Mouse (Mus musculus): ENCODE measurements around the gene Grik5. TPM values are rescaled to one million over a fixed set of nuclear protein-coding genes. Genes with fewer than 3 reads are reported as not detected.
"Not testable (repeated sequence)": the region's sequence is repeated elsewhere in the genome, so short reads cannot be mapped to it uniquely, and the experiment has no call there.

Grik5 gene
- polyA plus RNA-seq, 1 experiment from 2014 or later: 9.7 TPM

- no peaks in the 10 kb centered on the region for H3K27me3 ChIP-seq (ENCODE audit: control insufficient read depth, insufficient read depth, low read length)
These were observed 13.3 kb downstream of the Grik5 start for GRCm38 (mm10) chr7:25058836-25059235.

GRCm38 (mm10) chr7:25058394-25058793, 13.8 kb downstream of the Grik5 start:
- 88% methylated on average over 8 of the region's 8 CpGs for WGBS
- no peak overlapping the region for H3K9ac ChIP-seq (ENCODE audit: low read length)
- no peak overlapping the region for H3K4me2 ChIP-seq (ENCODE audit: low read depth, severe bottlenecking)
- DNase-seq (ENCODE audit: low spot score): no peak
- no peak overlapping the region for H3K27ac ChIP-seq (replicated peaks; ENCODE audit: low read depth, low read length)
- H3K36me3 ChIP-seq (ENCODE audit: control insufficient read depth, insufficient read depth, low read length): peaks cover 36% of the 10 kb centered on the region
- no peaks in the 10 kb centered on the region for H3K27me3 ChIP-seq (ENCODE audit: control insufficient read depth, insufficient read depth, low read length)
- ATAC-seq (ENCODE audit: insufficient number of reproducible peaks, low FRiP score, low TSS enrichment, low read depth): no peak
- H3K9me3 ChIP-seq (ENCODE audit: control insufficient read depth, low read length): no peaks in the 10 kb centered on the region
- H3K4me3 ChIP-seq (ENCODE audit: low read depth, low read length): no peak overlapping the region
- H3K4me1 ChIP-seq (ENCODE audit: control insufficient read depth, insufficient read depth, low read length): no peaks in the 10 kb centered on the region

More at GRCm38 (mm10) chr7:25058836-25059235, 13.3 kb downstream of the Grik5 start:
- no peak for DNase-seq (ENCODE audit: low spot score)
- Histone ChIP-seq H3K4me1 (ENCODE audit: control insufficient read depth, insufficient read depth, low read length) (no peaks in the 10 kb centered on the region), H3K4me3 (ENCODE audit: low read depth, low read length) (no peak overlapping the region), H3K9ac (ENCODE audit: low read length) (no peak overlapping the region), H3K4me2 (ENCODE audit: low read depth, severe bottlenecking) (no peak overlapping the region), H3K36me3 (ENCODE audit: control insufficient read depth, insufficient read depth, low read length) (peaks cover 36% of the 10 kb centered on the region), H3K9me3 (ENCODE audit: control insufficient read depth, low read length) (no peaks in the 10 kb centered on the region), H3K27ac (replicated peaks; ENCODE audit: low read depth, low read length) (no peak overlapping the region)
- ATAC-seq (ENCODE audit: insufficient number of reproducible peaks, low FRiP score, low TSS enrichment, low read depth): no peak
- 92% methylated on average over 14 of the region's 14 CpGs for WGBS

DNA sequence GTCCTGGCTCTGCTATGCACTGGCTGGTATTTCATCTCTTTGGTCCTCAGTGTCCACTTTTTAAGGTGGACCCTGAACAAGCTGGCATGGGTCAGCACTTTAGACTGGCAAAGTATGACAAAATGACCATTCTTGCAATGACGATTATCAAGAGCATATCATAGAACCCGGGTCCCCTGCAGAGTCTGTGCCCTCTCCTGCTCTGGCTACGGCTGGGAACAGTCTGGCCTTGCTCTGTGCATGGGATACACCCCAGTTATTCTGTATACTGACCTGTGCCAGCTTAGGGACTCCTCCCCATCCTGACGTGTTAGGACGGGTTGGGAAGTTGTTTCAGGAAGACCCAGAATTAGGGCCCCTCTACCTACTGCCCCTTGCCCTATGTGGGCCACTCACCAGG, 14.3 kb downstream of the Grik5 start:
- H3K9ac ChIP-seq (ENCODE audit: low read length): no peak overlapping the region
- no peak for ATAC-seq (ENCODE audit: insufficient number of reproducible peaks, low FRiP score, low TSS enrichment, low read depth)
- H3K27ac ChIP-seq (replicated peaks; ENCODE audit: low read depth, low read length): no peak overlapping the region
- H3K4me1 ChIP-seq (ENCODE audit: control insufficient read depth, insufficient read depth, low read length): no peaks in the 10 kb centered on the region
- no peak for DNase-seq (ENCODE audit: low spot score)
- H3K36me3 ChIP-seq (ENCODE audit: control insufficient read depth, insufficient read depth, low read length): peaks cover 34% of the 10 kb centered on the region
- no peak overlapping the region for H3K4me3 ChIP-seq (ENCODE audit: low read depth, low read length)
- no peaks in the 10 kb centered on the region for H3K27me3 ChIP-seq (ENCODE audit: control insufficient read depth, insufficient read depth, low read length)
- no peak overlapping the region for H3K4me2 ChIP-seq (ENCODE audit: low read depth, severe bottlenecking)
- 92% methylated on average over 5 of the region's 5 CpGs for WGBS
- H3K9me3 ChIP-seq (ENCODE audit: control insufficient read depth, low read length): no peaks in the 10 kb centered on the region

GRCm38 (mm10) chr7:25056951-25057350, 15.2 kb downstream of the Grik5 start:
- no peak overlapping the region for H3K4me2 ChIP-seq (ENCODE audit: low read depth, severe bottlenecking)
- H3K36me3 ChIP-seq (ENCODE audit: control insufficient read depth, insufficient read depth, low read length): peaks cover 28% of the 10 kb centered on the region
- DNase-seq (ENCODE audit: low spot score) (no peak), ATAC-seq (ENCODE audit: insufficient number of reproducible peaks, low FRiP score, low TSS enrichment, low read depth) (no peak)
- no peaks in the 10 kb centered on the region for H3K4me1 ChIP-seq (ENCODE audit: control insufficient read depth, insufficient read depth, low read length)
- WGBS: 75% methylated on average over 4 of the region's 4 CpGs
- H3K4me3 ChIP-seq (ENCODE audit: low read depth, low read length): no peak overlapping the region
- H3K27me3 ChIP-seq (ENCODE audit: control insufficient read depth, insufficient read depth, low read length): no peaks in the 10 kb centered on the region
- no peaks in the 10 kb centered on the region for H3K9me3 ChIP-seq (ENCODE audit: control insufficient read depth, low read length)
- no peak overlapping the region for H3K9ac ChIP-seq (ENCODE audit: low read length)
- H3K27ac ChIP-seq (replicated peaks; ENCODE audit: low read depth, low read length): no peak overlapping the region

DNA sequence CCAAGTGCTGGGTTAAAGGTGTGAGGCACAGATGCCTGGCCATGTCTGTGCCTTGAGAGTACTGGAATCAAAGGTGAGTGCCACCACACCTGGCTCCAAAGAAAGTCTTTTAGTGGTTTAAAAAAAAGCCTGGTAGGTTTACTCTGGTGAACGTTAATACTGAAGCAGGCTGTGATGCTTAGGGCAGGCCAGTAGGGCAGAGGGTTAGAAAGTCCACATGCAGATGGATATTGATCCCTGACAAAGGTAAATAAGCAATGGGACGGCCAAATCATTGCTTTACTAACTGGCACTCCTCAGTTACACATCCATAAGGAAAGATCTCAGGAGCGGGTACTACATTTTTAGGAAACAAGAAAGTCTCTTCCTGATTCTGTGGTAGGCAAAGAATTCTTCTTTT, 19.6 kb downstream of the Grik5 start:
- ATAC-seq (ENCODE audit: insufficient number of reproducible peaks, low FRiP score, low TSS enrichment, low read depth) (no peak), DNase-seq (ENCODE audit: low spot score) (no peak)
- H3K4me1 ChIP-seq (ENCODE audit: control insufficient read depth, insufficient read depth, low read length): no peaks in the 10 kb centered on the region
- 87% methylated on average over 3 of the region's 3 CpGs for WGBS
- H3K4me2 ChIP-seq (ENCODE audit: low read depth, severe bottlenecking): no peak overlapping the region
- no peaks in the 10 kb centered on the region for H3K27me3 ChIP-seq (ENCODE audit: control insufficient read depth, insufficient read depth, low read length)
- H3K9me3 ChIP-seq (ENCODE audit: control insufficient read depth, low read length): no peaks in the 10 kb centered on the region
- H3K27ac ChIP-seq (replicated peaks; ENCODE audit: low read depth, low read length): no peak overlapping the region
- H3K9ac ChIP-seq (ENCODE audit: low read length): no peak overlapping the region
- peaks cover 24% of the 10 kb centered on the region for H3K36me3 ChIP-seq (ENCODE audit: control insufficient read depth, insufficient read depth, low read length)
- no peak overlapping the region for H3K4me3 ChIP-seq (ENCODE audit: low read depth, low read length)

DNA sequence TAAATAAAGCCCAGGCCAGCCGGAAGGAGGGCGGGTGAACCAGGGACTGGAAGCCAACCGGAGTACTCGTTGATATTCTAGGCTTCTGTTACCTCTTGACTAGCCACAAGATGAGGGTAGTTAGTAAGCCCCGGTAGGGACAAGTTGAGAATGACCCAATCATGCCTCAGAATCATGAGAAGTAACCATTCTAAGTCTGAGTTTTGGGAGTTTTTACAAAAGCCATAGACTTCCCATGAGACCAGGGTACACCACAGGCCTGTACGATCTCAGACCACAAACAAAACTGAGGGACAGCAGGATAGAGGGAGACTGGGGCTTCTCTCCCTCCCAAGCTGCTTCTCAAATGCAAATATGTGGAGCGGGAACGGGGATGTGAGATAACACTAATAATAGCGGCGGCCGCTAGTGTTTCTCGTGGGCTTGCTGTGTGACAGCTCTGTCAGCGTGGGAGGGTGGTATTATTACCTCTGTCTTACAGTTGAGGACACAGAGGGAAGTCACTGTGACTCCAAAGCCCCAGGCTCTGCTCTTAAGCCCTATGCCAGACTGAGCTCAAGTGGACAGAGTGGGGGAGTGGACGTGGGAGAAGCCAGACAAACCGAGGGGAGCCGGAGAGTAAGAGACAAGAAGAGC, 22.7 kb downstream of the Grik5 start:
- ATAC-seq (ENCODE audit: insufficient number of reproducible peaks, low FRiP score, low TSS enrichment, low read depth): no peak
- no peaks in the 10 kb centered on the region for H3K9me3 ChIP-seq (ENCODE audit: control insufficient read depth, low read length)

GRCm38 (mm10) chr7:25047363-25047762, 24.8 kb downstream of the Grik5 start:
- 92% methylated on average over 8 of the region's 8 CpGs for WGBS
- ATAC-seq (ENCODE audit: insufficient number of reproducible peaks, low FRiP score, low TSS enrichment, low read depth) (no peak), DNase-seq (ENCODE audit: low spot score) (no peak)
- no peaks in the 10 kb centered on the region for H3K9me3 ChIP-seq (ENCODE audit: control insufficient read depth, low read length)
- H3K36me3 ChIP-seq (ENCODE audit: control insufficient read depth, insufficient read depth, low read length): peaks cover 17% of the 10 kb centered on the region
- H3K9ac ChIP-seq (ENCODE audit: low read length): no peak overlapping the region
- no peaks in the 10 kb centered on the region for H3K27me3 ChIP-seq (ENCODE audit: control insufficient read depth, insufficient read depth, low read length)
- H3K4me3 ChIP-seq (ENCODE audit: low read depth, low read length): no peak overlapping the region
- H3K4me1 ChIP-seq (ENCODE audit: control insufficient read depth, insufficient read depth, low read length): no peaks in the 10 kb centered on the region
- no peak overlapping the region for H3K4me2 ChIP-seq (ENCODE audit: low read depth, severe bottlenecking)
- no peak overlapping the region for H3K27ac ChIP-seq (replicated peaks; ENCODE audit: low read depth, low read length)

More for the DNA sequence above, 22.7 kb downstream of the Grik5 start:
- WGBS: 88% methylated on average over 16 of the region's 16 CpGs
- H3K4me3 ChIP-seq (ENCODE audit: low read depth, low read length): no peak overlapping the region
- peaks cover 12% of the 10 kb centered on the region for H3K36me3 ChIP-seq (ENCODE audit: control insufficient read depth, insufficient read depth, low read length)
- H3K4me1 ChIP-seq (ENCODE audit: control insufficient read depth, insufficient read depth, low read length): no peaks in the 10 kb centered on the region
- no peak for DNase-seq (ENCODE audit: low spot score)
- H3K4me2 ChIP-seq (ENCODE audit: low read depth, severe bottlenecking): no peak overlapping the region
- H3K27ac ChIP-seq (replicated peaks; ENCODE audit: low read depth, low read length): no peak overlapping the region
- H3K9ac ChIP-seq (ENCODE audit: low read length): no peak overlapping the region
- no peaks in the 10 kb centered on the region for H3K27me3 ChIP-seq (ENCODE audit: control insufficient read depth, insufficient read depth, low read length)

DNA sequence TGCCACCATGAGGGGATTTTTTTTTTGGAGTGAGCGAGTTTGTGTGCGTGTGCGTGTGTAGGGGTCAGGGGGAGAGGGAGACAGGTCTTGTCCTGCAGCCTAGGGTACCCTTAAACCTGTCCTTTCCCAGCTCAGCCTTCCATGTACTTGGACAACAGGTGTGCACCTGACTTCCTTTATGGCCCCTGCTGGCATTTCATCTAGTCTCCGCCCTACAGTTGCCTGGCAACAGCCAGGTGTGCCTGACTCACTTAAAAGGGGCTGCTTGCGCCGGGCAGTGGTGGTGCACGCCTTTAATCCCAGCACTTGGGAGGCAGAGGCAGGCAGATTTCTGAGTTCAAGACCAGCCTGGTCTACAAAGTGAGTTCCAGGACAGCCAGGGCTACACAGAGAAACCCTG, 27.5 kb downstream of the Grik5 start:
- H3K36me3 ChIP-seq (ENCODE audit: control insufficient read depth, insufficient read depth, low read length): peaks cover 19% of the 10 kb centered on the region
- ATAC-seq (ENCODE audit: insufficient number of reproducible peaks, low FRiP score, low TSS enrichment, low read depth): not testable (repeated sequence)

DNA sequence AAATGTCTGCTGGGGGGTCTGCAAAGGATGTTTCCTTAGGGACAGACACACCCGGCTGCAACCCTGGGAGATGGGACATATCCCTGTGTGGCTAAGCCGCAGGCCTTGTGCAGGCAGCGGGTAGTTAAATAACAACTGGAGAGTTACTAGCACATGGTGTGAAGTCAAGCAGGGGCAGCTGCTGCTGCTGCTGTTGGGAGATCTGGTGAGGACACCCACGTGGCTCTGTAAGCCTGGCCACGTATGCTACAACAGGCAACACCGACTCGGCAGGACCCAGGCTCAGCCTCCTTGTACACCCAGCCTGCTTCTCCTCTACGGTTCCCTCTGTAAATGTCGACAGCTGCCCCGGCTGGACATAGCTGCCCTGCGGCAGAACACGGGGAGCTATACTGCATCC, 30.2 kb downstream of the Grik5 start:
- H3K4me1 ChIP-seq (ENCODE audit: control insufficient read depth, insufficient read depth, low read length): no peaks in the 10 kb centered on the region
- no peak overlapping the region for H3K27ac ChIP-seq (replicated peaks; ENCODE audit: low read depth, low read length)
- H3K9ac ChIP-seq (ENCODE audit: low read length): no peak overlapping the region
- no peaks in the 10 kb centered on the region for H3K9me3 ChIP-seq (ENCODE audit: control insufficient read depth, low read length)
- no peak overlapping the region for H3K4me3 ChIP-seq (ENCODE audit: low read depth, low read length)
- peaks cover 19% of the 10 kb centered on the region for H3K36me3 ChIP-seq (ENCODE audit: control insufficient read depth, insufficient read depth, low read length)
- no peaks in the 10 kb centered on the region for H3K27me3 ChIP-seq (ENCODE audit: control insufficient read depth, insufficient read depth, low read length)
- 91% methylated on average over 12 of the region's 12 CpGs for WGBS
- no peak for ATAC-seq (ENCODE audit: insufficient number of reproducible peaks, low FRiP score, low TSS enrichment, low read depth)
- H3K4me2 ChIP-seq (ENCODE audit: low read depth, severe bottlenecking): no peak overlapping the region
- DNase-seq (ENCODE audit: low spot score): no peak

More for the DNA sequence above, 27.5 kb downstream of the Grik5 start:
- H3K9me3 ChIP-seq (ENCODE audit: control insufficient read depth, low read length); H3K4me1 ChIP-seq (ENCODE audit: control insufficient read depth, insufficient read depth, low read length); H3K9ac ChIP-seq (ENCODE audit: low read length); H3K4me3 ChIP-seq (ENCODE audit: low read depth, low read length); H3K4me2 ChIP-seq (ENCODE audit: low read depth, severe bottlenecking); H3K27ac ChIP-seq (replicated peaks; ENCODE audit: low read depth, low read length); DNase-seq (ENCODE audit: low spot score); H3K27me3 ChIP-seq (ENCODE audit: control insufficient read depth, insufficient read depth, low read length): not testable (repeated sequence)
- 90% methylated on average over 7 of the region's 7 CpGs for WGBS

Data from limb, embryonic 11.5 days (tissue).